Mouse (Mus musculus) layer of hippocampus, adult 2 months (tissue): ENCODE measurements at regions not wholly inside any gene's neighbourhood (a gene's known extent, or its start where the extent isn't known, plus 50 kb on each side); places are given as distances from the start of the nearest gene placed in this dataset.

Experiments
- DNase-seq, 2 experiments: peaks; one replicate each; pipeline ENCODE4 v3.0.0; 2022; ENCODE audit warnings: low spot score in 2 of 2
- H3K27ac ChIP-seq: fragments of 200-600 bp; 2 replicates; pipeline ENCODE4 v1.8.1; 2022
- H3K4me3 ChIP-seq: fragments of 200-600 bp; 2 replicates; pipeline ENCODE4 v1.8.1; 2022; ENCODE audit warnings: mild to moderate bottlenecking
- CTCF ChIP-seq: fragments of 200-600 bp; conservative IDR thresholded peaks from 2 replicates; pipeline ENCODE4 v1.8.1; 2022; ENCODE audit warnings: antibody characterized with exemption, mild to moderate bottlenecking, moderate library complexity

DNA sequence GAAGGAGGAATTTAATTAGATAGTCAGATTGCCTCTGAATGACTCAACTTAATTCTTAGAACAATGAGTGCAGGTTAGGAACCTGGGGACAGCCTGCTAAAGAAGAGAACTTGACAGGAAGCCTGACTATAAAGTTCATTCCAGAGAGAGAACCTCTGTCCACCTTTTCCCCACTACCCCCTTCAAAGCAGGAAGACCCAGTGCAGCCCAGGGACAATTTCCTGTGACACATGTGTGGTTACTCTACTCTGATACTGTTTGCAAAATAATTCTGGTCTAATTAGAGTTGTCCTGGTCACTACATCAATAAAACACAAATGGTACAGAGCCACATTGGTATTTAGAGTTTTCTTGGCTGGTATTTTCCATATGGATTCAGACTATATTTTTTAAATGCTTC, 65.5 kb upstream of the Jade1 start:
- DNase-seq, result no peak
- no peak overlapping the region for H3K27ac ChIP-seq
- no peak for TF ChIP-seq CTCF
- no peak overlapping the region for H3K4me3 ChIP-seq

DNA sequence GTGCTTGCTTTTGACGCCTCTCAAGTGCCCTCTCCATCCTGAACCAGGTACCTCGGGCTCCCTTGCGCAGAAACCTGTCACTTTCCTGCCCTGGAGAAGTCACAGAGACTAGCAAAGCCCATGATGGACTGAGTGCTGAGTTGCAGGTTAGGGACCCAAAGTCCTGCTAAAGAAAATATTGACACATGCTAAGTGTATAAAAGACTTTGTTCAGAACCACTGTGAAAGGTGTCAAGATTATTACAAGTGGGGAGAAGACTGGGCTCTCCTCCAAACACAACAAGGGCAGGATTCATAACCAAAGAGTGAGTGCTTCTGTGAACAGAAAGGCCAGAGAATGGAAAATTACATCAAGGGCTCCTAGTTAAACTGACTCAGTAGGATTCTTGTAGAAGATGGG, 66.0 kb upstream of the Jade1 start:
- DNase-seq, result no peak
- Histone ChIP-seq H3K27ac (no peak overlapping the region), H3K4me3 (no peak overlapping the region)
- no peak for TF ChIP-seq CTCF

- H3K27ac ChIP-seq, result no peak overlapping the region
- H3K4me3 ChIP-seq, result no peak overlapping the region
- DNase-seq, result no peak
- no peak for TF ChIP-seq CTCF
These were observed 67.2 kb upstream of the Jade1 start for GRCm38 (mm10) chr3:41488229-41488774.

GRCm38 (mm10) chr3:41484920-41485319, 70.6 kb upstream of the Jade1 start:
- no peak overlapping the region for H3K27ac ChIP-seq
- H3K4me3 ChIP-seq, result no peak overlapping the region
- no peak for TF ChIP-seq CTCF
- no peak for DNase-seq

- DNase-seq, result no peak
- no peak for TF ChIP-seq CTCF
- Histone ChIP-seq H3K27ac (no peak overlapping the region), H3K4me3 (no peak overlapping the region)
These were observed 71.9 kb upstream of the Jade1 start for GRCm38 (mm10) chr3:41483582-41483981.

- no peak overlapping the region for H3K27ac ChIP-seq
- TF ChIP-seq CTCF, result no peak
These were observed 72.5 kb upstream of the Jade1 start for GRCm38 (mm10) chr3:41482881-41483494.

DNA sequence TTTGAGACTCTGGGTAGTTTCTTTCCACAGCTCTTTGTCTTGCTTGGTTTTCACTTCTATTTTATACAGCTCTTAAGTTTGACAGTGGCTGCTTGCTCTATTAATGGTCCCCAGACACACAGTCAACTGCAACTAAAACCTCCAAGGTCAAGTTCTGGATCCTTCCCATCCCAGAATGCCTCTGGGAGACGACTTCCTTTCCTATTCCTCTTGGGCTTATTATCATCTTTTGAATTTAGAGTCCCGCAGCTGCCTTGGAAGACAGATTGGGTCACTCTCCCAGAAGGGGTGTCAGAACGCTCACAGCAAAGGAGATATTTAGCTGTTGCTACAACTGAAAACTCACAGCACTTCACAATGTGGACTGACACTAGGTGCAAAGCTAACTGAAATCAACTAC, 75.3 kb upstream of the Jade1 start:
- DNase-seq, result no peak
- TF ChIP-seq CTCF, result no peak
- no peak overlapping the region for H3K27ac ChIP-seq

More at GRCm38 (mm10) chr3:41482881-41483494, 72.5 kb upstream of the Jade1 start:
- DNase-seq, result no peak
- H3K4me3 ChIP-seq, result no peak overlapping the region

DNA sequence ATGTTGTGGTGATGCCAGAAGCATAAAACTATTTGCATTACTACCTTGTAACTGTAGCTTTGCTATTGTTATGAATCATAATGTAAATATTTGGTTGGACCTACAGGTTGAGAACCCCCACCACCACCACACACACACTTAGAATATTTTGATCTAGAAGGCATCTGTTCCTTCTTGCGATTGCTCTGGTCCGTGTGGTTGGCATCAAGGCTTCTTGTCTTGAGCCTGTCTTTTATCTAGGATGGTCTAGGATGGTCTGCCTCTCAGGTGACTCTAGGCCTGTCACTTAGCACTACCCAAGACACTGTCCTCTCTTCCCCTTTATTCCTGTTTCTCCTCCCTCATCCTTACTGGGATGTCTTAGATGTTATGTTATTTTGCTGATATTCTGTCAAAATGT, 76.6 kb upstream of the Jade1 start:
- no peak overlapping the region for H3K27ac ChIP-seq
- TF ChIP-seq CTCF, result no peak
- H3K4me3 ChIP-seq, result no peak overlapping the region
- DNase-seq, result no peak

More for the DNA sequence above, 75.3 kb upstream of the Jade1 start:
- H3K4me3 ChIP-seq, result no peak overlapping the region

- no peak for DNase-seq
These were observed 79.0 kb upstream of the Jade1 start for GRCm38 (mm10) chr3:41476516-41476915.

GRCm38 (mm10) chr3:41472586-41472985, 82.9 kb upstream of the Jade1 start:
- TF ChIP-seq CTCF, result no peak
- no peak overlapping the region for H3K27ac ChIP-seq
- no peak for DNase-seq

More at GRCm38 (mm10) chr3:41476516-41476915, 79.0 kb upstream of the Jade1 start:
- Histone ChIP-seq H3K27ac (no peak overlapping the region), H3K4me3 (no peak overlapping the region)
- TF ChIP-seq CTCF, result no peak

DNA sequence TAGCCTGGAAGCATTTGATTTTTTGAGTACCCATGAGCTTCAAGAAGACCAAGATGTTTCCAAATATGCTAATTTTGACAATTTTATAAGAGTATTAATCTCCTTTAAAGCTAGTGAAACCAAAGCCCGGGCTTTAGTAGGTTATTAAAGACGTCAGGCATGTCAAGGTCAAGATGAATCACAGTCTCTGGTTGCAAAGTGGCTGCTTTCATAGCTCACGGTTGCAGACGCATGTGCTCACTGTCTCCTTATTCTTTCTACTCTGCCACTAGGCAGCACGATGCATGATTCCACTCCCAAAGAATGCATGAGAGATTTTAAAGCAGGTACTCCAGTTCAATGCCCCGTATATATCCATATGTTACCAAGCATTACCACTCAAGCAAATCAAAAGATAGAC, 86.4 kb upstream of the Jade1 start:
- no peak overlapping the region for H3K27ac ChIP-seq
- no peak overlapping the region for H3K4me3 ChIP-seq
- no peak for DNase-seq
- TF ChIP-seq CTCF, result no peak

More at GRCm38 (mm10) chr3:41472586-41472985, 82.9 kb upstream of the Jade1 start:
- H3K4me3 ChIP-seq, result no peak overlapping the region

DNA sequence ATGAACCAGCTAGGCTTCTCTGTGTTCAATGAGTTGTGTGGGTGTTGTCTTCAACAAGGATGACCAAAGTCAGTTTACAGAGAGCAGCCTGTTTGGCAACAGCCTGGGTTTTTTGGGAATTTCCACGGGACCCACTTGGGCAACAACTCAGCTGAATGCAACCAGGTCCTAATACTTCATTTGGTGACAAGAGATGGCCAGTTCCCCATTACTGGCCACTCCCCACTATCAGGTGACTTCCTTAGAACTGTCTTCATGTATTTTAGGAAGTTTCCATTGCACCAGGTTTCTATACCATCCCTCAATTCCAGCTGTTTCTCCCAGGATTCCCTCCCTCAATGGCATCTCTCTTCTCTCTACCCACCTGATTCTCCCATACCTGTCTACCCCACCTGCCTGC, 87.7 kb upstream of the Jade1 start:
- TF ChIP-seq CTCF, result no peak
- H3K27ac ChIP-seq, result no peak overlapping the region
- H3K4me3 ChIP-seq, result no peak overlapping the region
- DNase-seq, result no peak

GRCm38 (mm10) chr3:41465893-41466292, 89.6 kb upstream of the Jade1 start:
- H3K4me3 ChIP-seq, result no peak overlapping the region
- no peak for DNase-seq
- TF ChIP-seq CTCF, result no peak
- H3K27ac ChIP-seq, result no peak overlapping the region

- Histone ChIP-seq H3K4me3 (no peak overlapping the region), H3K27ac (no peak overlapping the region)
- no peak for DNase-seq
- TF ChIP-seq CTCF, result no peak
These were observed 92.4 kb upstream of the Jade1 start for GRCm38 (mm10) chr3:41462953-41463644.
